Mouse (Mus musculus): ENCODE results near the gene App.
A peak's percentile ranks its signal among the peaks of the same experiment; 100 is the strongest.

App gene

DNA sequence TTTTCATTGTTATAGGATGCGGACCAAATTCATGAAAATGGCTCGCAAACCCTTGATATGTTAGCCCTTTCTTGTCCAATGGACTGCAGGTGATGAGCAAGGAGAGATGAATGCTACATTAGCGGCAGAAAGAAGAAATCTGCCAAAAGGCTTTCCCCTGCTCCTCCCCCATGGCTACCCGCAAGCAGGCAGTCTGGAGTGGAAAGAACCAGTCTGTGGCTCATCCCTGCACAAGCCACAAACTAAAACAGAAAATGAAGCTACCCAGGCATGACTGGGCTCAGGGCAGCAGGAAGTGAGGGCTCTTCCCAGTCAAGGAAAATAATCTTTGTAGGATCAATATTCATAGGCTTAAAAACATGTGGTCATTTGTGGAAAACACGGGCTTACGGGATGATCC is 54.6 kb downstream of the App start:
- no peak for DNase-seq (ENCODE audit: low read depth, low spot score)

DNA sequence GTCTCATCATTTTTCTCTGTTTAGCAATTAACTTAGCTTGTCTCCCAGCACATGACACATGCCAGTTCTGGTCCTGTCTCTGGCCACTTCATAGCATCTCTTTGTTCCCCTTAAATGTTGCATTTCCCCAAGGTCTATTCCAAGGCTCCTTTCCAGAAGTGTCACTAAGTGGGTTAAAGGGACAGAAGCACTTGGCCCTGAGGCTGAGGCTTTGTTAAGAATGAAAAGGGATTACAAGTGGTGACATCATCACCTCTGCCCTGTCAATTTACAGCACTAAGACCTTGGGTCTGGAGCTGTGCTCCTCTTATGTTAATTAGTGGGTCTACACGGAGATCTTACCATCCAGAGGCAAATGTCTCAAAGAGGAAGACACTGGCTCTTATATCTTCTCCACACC is 56.0 kb downstream of the App start:
- DNase-seq (ENCODE audit: low read depth, low spot score), result no peak

DNA sequence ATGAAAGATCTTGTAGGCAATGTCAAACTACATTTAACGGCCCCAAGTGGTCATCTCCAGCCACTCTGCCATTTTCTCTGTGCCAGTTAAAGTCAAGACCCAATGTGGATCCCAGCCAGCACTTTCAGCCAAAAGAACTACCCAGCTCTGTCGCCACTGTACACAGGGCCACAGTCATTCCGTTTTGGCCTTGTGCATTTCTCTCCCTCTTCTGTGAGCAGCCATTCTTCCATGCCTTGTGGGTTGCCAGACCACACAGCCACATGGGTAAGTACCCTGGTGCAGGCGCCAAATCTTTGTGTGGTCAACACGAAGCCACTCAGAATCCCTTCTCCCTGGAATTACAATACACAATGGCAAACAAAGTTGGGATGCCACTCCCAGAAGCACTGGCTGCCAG is 57.7 kb downstream of the App start:
- DNase-seq (ENCODE audit: low read depth, low spot score), result no peak

DNA sequence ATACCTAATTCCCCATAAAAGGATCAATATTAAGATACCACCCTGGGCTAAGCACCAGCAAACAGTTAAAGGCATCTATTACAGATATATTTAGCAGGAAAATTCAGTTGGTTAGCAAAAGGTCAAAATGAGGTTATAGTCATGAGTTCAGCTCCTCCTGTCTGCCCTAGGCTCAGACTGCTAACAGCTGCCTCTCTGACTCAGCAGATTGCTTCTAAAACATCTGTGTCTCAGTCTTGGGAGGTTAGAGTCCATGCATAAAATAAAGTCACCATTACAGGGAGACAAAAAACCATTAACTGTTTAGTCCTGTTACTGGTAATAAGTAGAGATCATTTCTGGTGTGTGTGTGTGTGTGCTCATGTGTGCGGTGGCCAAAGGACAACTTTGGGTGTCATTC is 58.8 kb downstream of the App start:
- DNase-seq (ENCODE audit: low read depth, low spot score), result no peak

- DNase-seq (ENCODE audit: low read depth, low spot score), result no peak
Observed at GRCm38 (mm10) chr16:85113941-85114340, 59.6 kb downstream of the App start.

DNA sequence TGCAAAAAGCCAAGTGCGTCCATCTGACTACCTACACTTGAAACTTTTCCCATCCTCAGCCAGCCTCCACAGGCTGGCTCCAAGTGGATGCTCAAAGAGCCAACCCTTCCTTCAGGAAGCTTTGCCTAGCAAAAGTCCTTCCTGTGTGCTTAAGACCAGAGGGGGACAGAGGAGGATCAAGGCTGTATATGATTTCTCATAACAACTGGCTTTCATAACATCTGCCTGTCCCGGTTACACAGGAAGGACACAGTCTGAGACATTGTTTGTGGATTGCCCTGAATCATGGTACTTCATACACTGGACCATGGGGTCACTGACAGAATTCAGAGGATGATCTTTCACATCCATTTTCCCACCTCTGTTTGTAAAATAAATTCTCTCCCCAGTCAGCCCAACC is 61.3 kb downstream of the App start:
- DNase-seq (ENCODE audit: low read depth, low spot score), result no peak

GRCm38 (mm10) chr16:85110428-85110827 is 63.1 kb downstream of the App start:
- DNase-seq (ENCODE audit: low read depth, low spot score), result no peak

GRCm38 (mm10) chr16:85108486-85108885 is 65.1 kb downstream of the App start:
- DNase-seq (ENCODE audit: low read depth, low spot score), result no peak

DNA sequence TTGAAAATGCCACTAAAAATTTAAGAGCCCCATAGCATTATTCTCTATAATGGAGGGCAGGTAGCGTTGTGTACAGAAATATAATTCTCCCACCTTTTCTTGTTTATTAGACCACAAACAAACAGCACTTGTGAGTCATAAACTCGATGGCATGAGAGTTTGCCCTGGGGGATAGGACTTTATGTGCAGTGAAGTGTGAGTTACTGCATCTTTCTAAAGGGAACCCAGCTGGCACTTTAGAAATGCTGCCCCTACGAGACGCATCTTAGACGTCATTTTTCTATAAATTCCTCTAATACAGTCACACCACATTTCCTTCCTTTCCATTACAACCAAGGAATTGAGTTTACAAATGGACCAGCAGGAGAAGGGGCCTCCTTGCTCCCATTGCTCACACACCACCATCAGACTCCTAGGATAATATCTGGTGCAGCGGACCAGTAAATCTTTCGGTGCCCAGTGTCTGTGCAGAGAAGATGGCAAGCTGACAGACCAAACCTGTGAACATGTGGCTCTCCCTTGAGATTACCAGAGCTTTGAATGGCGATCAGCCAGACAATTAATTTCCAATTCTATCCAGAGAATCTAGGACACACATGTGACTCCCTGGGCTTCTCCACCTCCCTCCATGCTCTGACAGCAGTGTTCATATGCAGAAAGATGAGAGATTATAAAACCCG is 66.8 kb downstream of the App start:
- no peak for DNase-seq (ENCODE audit: low read depth, low spot score)

GRCm38 (mm10) chr16:85105603-85106002 is 68.0 kb downstream of the App start:
- DNase-seq (ENCODE audit: low read depth, low spot score), result no peak

DNA sequence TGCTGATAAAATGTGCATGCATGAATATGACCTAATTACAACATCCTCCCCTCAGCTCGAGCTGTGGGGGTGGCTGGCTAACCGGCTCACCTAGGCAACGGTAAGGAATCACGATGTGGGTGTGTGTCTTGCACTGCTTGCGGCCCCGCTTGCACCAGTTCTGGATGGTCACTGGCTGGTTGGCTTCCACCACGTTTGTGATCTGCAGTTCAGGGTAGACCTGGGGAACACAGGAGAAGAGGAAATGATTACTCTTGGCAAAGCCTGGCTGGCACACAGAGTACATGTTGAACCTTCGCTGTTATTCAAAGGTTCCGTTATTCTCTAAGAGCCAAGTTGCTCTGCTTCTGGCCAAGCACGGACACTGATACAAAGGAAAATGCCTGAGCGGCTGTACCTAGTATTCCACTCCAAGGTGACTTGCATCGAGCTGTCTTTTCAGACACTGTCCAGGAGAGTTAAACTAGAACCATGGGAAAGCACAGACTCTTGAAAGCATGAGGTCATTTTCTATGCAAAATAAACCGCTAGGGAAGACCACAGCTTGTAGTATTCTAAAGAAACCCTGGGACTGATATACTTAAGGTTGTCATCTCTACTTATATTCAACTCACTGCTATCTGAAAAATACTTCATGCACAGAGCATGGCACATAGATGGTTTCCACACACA is 70.3 kb downstream of the App start:
- DNase-seq (ENCODE audit: low read depth, low spot score), result no peak

- DNase-seq (ENCODE audit: low read depth, low spot score), result no peak
Observed at GRCm38 (mm10) chr16:85101544-85101943, 72.0 kb downstream of the App start.

- no peak for DNase-seq (ENCODE audit: low read depth, low spot score)
Observed at GRCm38 (mm10) chr16:85100806-85101205, 72.8 kb downstream of the App start.

- DNase-seq (ENCODE audit: low read depth, low spot score), result no peak
Observed at GRCm38 (mm10) chr16:85099487-85099886, 74.1 kb downstream of the App start.

DNA sequence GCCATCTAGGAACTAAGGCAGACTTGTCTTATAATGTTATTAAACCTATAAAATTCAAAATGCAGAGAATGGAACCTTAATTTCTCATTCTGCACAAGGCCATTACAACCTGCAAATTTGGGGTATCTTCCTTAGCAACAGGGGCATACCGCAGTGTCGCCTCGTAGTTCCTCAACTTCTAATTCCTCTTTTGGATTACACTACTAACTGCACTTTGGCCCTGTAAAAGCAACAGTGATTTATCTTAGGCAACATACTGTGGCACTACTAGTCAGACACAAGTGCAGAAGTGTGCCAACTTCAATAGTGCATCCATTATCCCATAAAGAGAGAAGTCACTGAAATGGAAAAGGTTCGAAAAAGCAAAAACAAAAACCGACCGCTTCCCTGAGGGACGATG is 74.5 kb downstream of the App start:
- no peak for DNase-seq (ENCODE audit: low read depth, low spot score)

GRCm38 (mm10) chr16:85096396-85096795 is 77.2 kb downstream of the App start:
- DNase-seq (ENCODE audit: low read depth, low spot score), result no peak

DNA sequence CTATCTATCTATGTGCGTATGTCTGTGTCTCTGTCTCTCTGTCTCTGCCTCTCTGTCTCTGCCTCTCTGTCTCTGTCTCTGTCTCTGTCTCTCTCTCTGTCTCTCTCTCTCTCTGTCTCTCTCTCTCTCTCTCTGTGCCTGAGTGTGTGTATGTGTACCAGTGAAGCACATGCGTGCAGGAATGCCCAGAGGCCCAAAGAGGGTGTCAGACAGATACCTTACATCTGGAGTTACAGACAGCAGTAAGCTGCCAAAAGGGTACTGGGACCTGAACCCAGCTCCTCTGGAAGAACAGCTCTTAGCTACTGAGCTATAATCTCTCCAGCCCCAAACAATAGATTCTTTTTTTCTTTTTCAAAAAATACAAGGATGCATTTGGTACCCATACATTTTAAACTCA is 77.6 kb downstream of the App start:
- DNase-seq (ENCODE audit: low read depth, low spot score), result no peak

DNA sequence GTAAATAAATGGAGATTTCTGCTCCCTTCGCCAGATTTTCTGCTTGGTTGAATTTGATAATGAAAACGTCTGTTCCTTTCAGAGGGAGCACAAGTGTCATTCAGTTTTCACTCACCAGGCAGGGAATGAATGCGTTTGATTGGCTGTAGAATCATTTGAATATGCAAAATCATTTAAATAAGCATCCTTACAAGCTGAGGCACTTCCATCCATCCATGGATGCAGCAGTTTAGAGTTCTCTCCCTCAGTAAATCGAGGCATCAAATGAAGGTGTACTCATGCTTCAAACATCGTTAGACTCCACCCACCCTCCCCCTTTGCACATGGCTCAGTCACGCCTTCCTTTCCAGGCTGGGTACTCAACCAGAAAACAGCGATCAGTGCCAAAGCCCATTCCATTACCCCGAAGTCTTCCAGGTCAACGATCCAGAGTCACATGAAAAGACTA is 80.9 kb downstream of the App start:
- DNase-seq (ENCODE audit: low read depth, low spot score), result no peak

DNA sequence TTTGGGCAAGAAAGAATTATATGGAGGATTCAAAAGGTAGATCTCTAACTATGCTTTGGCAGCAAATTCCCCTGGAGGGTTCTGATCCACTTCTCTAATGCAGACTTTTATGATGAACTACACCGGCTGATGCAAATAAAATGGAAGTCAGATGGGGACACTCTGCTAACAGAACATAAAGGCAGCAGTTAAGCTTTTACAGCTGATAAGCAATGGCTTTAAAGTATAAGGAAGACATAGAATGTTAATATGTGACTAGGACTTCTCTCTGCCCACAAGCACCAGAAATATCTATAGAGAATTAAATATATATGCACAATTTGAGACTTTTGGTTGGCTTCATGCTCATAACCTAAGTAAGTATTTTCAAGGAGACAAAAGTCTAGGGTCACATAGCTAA is 81.4 kb downstream of the App start:
- DNase-seq (ENCODE audit: low read depth, low spot score), result no peak

DNA sequence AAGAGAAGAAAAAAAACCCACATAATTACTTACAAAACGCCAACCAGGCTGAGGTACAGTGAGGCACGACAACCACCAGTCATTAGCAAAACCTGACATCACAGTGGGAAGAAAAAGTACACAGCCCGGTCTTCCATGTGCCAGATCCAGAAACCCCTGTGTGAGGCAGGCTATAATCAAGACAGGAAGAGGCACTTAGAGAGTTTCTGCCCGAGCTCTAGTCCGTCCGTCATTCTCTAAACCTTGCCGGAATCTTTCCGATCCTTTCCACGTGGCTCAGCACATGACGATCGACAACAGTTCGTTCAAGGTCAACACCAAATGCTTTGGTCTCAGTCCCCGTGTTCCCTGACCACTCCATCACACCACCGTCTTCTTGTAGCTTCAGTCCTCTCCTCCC is 82.6 kb downstream of the App start:
- DNase-seq (ENCODE audit: low read depth, low spot score), result no peak

DNA sequence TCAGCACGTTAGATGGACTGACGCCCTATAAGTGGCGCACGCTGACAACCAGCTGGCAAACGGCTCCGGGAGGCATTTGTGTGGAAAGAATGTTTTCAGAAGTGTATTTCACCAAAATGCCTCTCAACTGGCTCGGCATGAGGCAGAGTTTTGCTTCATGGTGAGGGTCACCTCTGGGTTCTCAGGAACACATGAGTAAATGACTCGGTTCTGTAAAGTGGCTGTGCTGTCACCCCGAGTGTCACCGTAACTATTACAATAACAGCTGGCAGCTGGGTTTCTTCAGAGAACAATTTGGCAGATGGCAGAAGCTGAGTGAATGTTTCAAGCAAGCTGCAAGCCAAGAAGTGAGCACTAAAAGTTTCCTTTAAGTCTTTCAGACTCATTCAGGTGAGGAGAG is 85.4 kb downstream of the App start:
- DNase-seq (ENCODE audit: low read depth, low spot score), result no peak

DNA sequence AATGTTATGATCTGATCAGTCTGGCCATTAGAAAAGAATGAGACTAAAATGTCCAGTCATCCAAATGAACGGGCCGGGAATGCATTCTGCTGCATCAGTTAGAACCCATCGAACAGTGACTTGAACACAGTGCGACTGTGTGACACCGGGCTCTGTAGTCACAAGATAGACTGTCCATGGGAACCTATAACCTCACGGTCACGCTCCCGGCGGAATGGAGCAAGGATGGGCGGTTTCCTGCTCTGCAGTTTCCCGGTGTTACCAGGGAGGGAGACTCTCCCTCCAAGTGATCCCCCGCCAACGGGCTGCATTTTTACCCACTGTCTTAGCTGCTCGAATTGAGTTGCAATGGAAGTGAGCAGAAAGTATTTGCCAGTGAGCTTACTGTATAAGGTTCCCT is 87.3 kb downstream of the App start:
- DNase-seq (ENCODE audit: low read depth, low spot score), result peak; percentile 14

- DNase-seq (ENCODE audit: low read depth, low spot score), result no peak
Observed at GRCm38 (mm10) chr16:85085902-85086301, 87.7 kb downstream of the App start.

DNA sequence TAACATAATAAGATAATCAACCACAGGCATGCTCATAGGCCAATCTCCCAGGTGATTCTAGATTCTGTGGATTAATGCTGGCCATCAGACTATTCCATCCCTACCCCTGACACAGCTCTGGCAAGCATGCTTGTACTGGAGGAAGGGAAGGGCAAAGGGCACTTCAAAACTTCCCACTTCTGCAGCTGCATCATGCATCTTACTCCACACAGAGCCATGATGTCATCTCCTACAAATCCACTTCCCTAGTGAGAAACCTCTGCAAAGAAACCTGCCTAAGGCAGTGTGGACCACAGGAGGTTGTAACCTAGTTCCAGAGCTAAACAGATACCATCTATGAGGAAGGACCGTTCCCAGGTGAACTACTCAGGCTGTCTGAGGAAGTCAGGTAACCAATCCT is 89.4 kb downstream of the App start:
- no peak for DNase-seq (ENCODE audit: low read depth, low spot score)

All from R1 (cell line).